Mouse (Mus musculus) T-helper 1 cell (primary cell): Measurements from ENCODE around the gene Bglap.
"Not testable (repeated sequence)": the region's sequence is repeated elsewhere in the genome, so short reads cannot be mapped to it uniquely, and the experiment has no call there.

Experiments
- in situ Hi-C: fragments of 300-600 bp; cut with MboI, MseI; formaldehyde crosslinking; loops from one replicate; pipeline ENCODE4 v1.15.1; 2025; ENCODE audit warnings: high pct_unique_total_duplicates

Gene Bglap

GRCm38 (mm10) chr3:88384364-88384763, at the start of gene Bglap:
Gene Bglap, minus strand, starts transcription at chr3:88384464.
- in situ Hi-C loops: no loop called here

GRCm38 (mm10) chr3:88428639-88429038, 44.4 kb upstream of the Bglap start:
- in situ Hi-C loops: not testable (repeated sequence)

- in situ Hi-C loops: no loop called here
Observed at GRCm38 (mm10) chr3:88427342-88427905, 43.2 kb upstream of the Bglap start.

GRCm38 (mm10) chr3:88425708-88426420, 41.6 kb upstream of the Bglap start:
- in situ Hi-C loops: no loop called here

GRCm38 (mm10) chr3:88425330-88425689, 41.0 kb upstream of the Bglap start:
- in situ Hi-C loops: no loop called here

GRCm38 (mm10) chr3:88424605-88425329, 40.5 kb upstream of the Bglap start, which contains the start of gene Slc25a44:
Gene Slc25a44, minus strand, starts transcription at chr3:88425139.
- in situ Hi-C loops: no loop called here

GRCm38 (mm10) chr3:88422020-88422720, 37.9 kb upstream of the Bglap start:
- in situ Hi-C loops: no loop called here

- in situ Hi-C loops: no loop called here
Observed at GRCm38 (mm10) chr3:88420771-88421170, 36.5 kb upstream of the Bglap start.

GRCm38 (mm10) chr3:88418016-88418415, 33.8 kb upstream of the Bglap start:
- in situ Hi-C loops: no loop called here

- in situ Hi-C loops: no loop called here
Observed at GRCm38 (mm10) chr3:88415668-88416067, 31.4 kb upstream of the Bglap start.

- in situ Hi-C loops: no loop called here
Observed at GRCm38 (mm10) chr3:88412636-88413035, 28.4 kb upstream of the Bglap start.

- in situ Hi-C loops: no loop called here
Observed at GRCm38 (mm10) chr3:88411681-88412080, 27.4 kb upstream of the Bglap start.

- in situ Hi-C loops: no loop called here
Observed at GRCm38 (mm10) chr3:88410645-88411031, 26.4 kb upstream of the Bglap start.

GRCm38 (mm10) chr3:88409741-88410644, 25.7 kb upstream of the Bglap start, which contains the start of gene Pmf1:
Gene Pmf1, minus strand, starts transcription at chr3:88410331.
- in situ Hi-C loops: loop anchor here (5.0 kb wide), 1 partner anchor 62 kb away; no protein-coding TSS in a partner anchor

- in situ Hi-C loops: loop anchor here (5.0 kb wide), 1 partner anchor 63 kb away; no protein-coding TSS in a partner anchor
Observed at GRCm38 (mm10) chr3:88408953-88409352, 24.7 kb upstream of the Bglap start.

GRCm38 (mm10) chr3:88407529-88407928, 23.3 kb upstream of the Bglap start:
- in situ Hi-C loops: loop anchor here (5.0 kb wide), 1 partner anchor 65 kb away; no protein-coding TSS in a partner anchor

GRCm38 (mm10) chr3:88407090-88407489, 22.8 kb upstream of the Bglap start:
- in situ Hi-C loops: loop anchor here (5.0 kb wide), 1 partner anchor 65 kb away; no protein-coding TSS in a partner anchor

- in situ Hi-C loops: no loop called here
Observed at GRCm38 (mm10) chr3:88403522-88404230, 19.4 kb upstream of the Bglap start.

- in situ Hi-C loops: loop anchor here (5.0 kb wide), 1 partner anchor 254 kb away; the partner anchor contains the start of gene Rxfp4
Observed at GRCm38 (mm10) chr3:88398666-88399065, 14.4 kb upstream of the Bglap start.

GRCm38 (mm10) chr3:88395742-88396141, 11.5 kb upstream of the Bglap start:
- in situ Hi-C loops: loop anchor here (5.0 kb wide), 1 partner anchor 257 kb away; the partner anchor contains the start of gene Rxfp4
